Mouse (Mus musculus) layer of hippocampus, adult 2 months (tissue): ENCODE measurements around the gene Sdk1. TPM values are rescaled to one million over a fixed set of nuclear protein-coding genes. Genes with fewer than 3 reads are reported as not detected.

ENCODE experiments used
- DNase-seq, 2 experiments: peaks; one replicate each; pipeline ENCODE4 v3.0.0; 2022; ENCODE audit warnings: low spot score in 2 of 2
- H3K27ac ChIP-seq: fragments of 200-600 bp; 2 replicates; pipeline ENCODE4 v1.8.1; 2022
- H3K4me3 ChIP-seq: fragments of 200-600 bp; 2 replicates; pipeline ENCODE4 v1.8.1; 2022; ENCODE audit warnings: mild to moderate bottlenecking
- CTCF ChIP-seq: fragments of 200-600 bp; conservative IDR thresholded peaks from 2 replicates; pipeline ENCODE4 v1.8.1; 2022; ENCODE audit warnings: antibody characterized with exemption, mild to moderate bottlenecking, moderate library complexity
- total RNA-seq, 2 experiments: library from RNA; stranded (reverse); gene quantifications; 2 replicates each; pipeline ENCODE4 v1.2.3; 2021

Sdk1 gene
- total RNA-seq, 2 experiments from 2014 or later: 6.3 to 8.9 TPM

GRCm38 (mm10) chr5:141940636-141941035, 699.3 kb downstream of the Sdk1 start:
- H3K4me3 ChIP-seq: no peak overlapping the region
- TF ChIP-seq CTCF: no peak
- no peak overlapping the region for H3K27ac ChIP-seq
- no peak for DNase-seq

- Histone ChIP-seq H3K4me3 (no peak overlapping the region), H3K27ac (no peak overlapping the region)
- DNase-seq: no peak
- TF ChIP-seq CTCF: no peak
Observed at GRCm38 (mm10) chr5:141950791-141951190, 709.5 kb downstream of the Sdk1 start.

GRCm38 (mm10) chr5:141952270-141952669, 711.0 kb downstream of the Sdk1 start:
- DNase-seq: no peak
- no peak for TF ChIP-seq CTCF
- Histone ChIP-seq H3K27ac (no peak overlapping the region), H3K4me3 (no peak overlapping the region)

DNA sequence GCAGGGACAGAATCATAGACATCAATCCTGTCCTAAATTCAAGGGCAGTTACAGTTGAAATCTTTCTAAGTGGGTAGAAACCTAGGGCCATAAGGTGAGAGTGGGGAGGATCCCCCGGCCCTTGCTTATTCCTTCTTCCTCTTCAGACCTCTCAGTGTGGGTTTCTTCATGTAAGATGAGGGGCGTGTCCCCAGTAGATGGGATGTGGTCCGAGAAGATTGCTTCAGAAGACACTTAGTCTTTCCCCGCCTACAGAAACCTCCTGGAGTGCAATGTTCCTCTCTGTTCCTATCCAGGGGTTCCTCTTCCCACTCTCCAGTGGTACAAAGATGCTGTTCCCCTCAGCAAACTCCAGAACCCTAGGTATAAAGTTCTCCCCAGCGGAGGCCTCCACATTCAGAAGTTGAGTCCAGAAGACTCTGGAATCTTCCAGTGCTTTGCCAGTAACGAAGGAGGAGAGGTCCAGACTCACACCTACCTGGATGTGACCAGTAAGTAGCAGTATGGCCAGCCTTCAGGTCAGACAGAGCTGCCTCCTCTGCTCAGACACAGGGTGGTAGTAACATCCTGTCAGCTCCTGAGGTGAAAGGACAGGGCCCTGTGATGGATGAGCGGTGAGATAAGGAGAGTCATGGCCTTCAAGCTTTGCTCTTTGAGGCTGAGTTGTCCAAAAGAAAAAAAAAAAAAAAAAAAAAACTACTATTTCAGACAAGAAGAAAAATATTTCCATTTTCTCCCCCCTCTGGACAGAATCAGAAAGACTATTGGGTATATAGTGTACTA, 711.6 kb downstream of the Sdk1 start:
- Histone ChIP-seq H3K4me3 (no peak overlapping the region), H3K27ac (no peak overlapping the region)
- DNase-seq: no peak
- no peak for TF ChIP-seq CTCF

DNA sequence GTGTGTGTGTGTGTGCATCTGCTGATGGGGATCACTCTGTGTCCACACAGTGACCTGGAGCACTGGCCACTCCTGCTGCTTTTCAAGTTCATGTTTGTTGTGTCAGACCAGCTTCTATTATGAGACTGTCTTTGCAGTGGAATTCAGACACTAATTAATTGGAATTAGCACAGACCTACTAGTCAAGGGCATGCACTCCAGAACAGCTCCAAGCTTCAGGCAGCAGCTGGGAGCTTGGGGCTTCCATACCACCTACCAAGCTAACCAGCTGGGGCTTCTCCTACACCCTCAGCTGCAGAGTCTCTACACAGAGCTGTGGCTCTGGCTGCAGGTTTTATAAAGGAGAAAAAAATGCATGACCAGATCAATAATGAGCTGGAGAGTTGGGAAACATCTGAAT, 729.8 kb downstream of the Sdk1 start:
- no peak overlapping the region for H3K4me3 ChIP-seq
- H3K27ac ChIP-seq: no peak overlapping the region
- no peak for TF ChIP-seq CTCF
- no peak for DNase-seq

DNA sequence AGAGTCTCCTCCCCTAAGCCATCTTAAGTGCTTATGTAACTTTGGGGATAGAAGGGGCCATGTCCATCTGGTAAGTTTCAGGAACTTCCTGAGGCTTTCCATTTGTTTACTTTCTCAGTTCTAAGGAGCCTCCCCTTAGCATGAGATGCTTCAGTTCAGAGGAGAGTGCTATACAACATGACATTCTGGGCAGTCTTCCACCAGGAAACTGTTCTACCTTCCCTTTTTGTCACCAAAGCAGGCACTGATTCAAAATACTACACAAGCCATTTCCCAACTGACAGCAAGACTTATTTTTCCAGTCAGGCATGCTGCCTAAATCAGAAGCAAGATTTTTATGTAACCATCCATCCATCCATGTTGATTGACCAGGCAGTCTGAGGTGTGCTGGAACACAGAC, 738.2 kb downstream of the Sdk1 start:
- no peak overlapping the region for H3K27ac ChIP-seq
- no peak for DNase-seq
- no peak overlapping the region for H3K4me3 ChIP-seq
- TF ChIP-seq CTCF: no peak

GRCm38 (mm10) chr5:141980746-141981145, 739.5 kb downstream of the Sdk1 start:
- Histone ChIP-seq H3K27ac (no peak overlapping the region), H3K4me3 (no peak overlapping the region)
- TF ChIP-seq CTCF: no peak
- no peak for DNase-seq

DNA sequence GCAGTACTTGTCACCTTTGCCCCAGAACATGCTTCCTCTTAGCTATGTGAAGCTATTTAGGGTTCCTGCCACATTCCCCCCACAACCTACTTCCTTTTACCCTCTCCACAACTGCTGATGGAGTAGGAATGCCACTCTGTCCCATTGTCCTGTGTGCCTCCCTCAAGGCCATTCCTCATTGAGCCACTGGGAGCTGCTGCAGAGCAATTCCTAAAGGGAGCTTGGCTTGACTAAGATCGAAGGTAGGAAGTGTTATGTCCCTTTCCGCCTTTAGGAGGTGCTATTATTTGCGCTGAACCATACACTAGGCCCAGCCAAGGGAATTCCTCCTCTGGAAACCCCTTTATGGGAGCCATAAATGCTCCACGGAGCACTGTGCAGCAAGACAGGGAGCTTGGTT, 743.0 kb downstream of the Sdk1 start:
- no peak for DNase-seq
- Histone ChIP-seq H3K27ac (no peak overlapping the region), H3K4me3 (no peak overlapping the region)
- TF ChIP-seq CTCF: peak; percentile 42

GRCm38 (mm10) chr5:141985003-141985402, 743.7 kb downstream of the Sdk1 start:
- TF ChIP-seq CTCF: peak; percentile 77
- DNase-seq: peak in 1 of 2 experiments; percentile 42
- no peak overlapping the region for H3K27ac ChIP-seq
- no peak overlapping the region for H3K4me3 ChIP-seq

GRCm38 (mm10) chr5:141985551-141985950, 744.3 kb downstream of the Sdk1 start:
- Histone ChIP-seq H3K27ac (no peak overlapping the region), H3K4me3 (no peak overlapping the region)
- no peak for DNase-seq
- no peak for TF ChIP-seq CTCF

- H3K27ac ChIP-seq: no peak overlapping the region
- TF ChIP-seq CTCF: no peak
- H3K4me3 ChIP-seq: no peak overlapping the region
- no peak for DNase-seq
Observed at GRCm38 (mm10) chr5:141987287-141987799, 746.1 kb downstream of the Sdk1 start.

- H3K4me3 ChIP-seq: no peak overlapping the region
- H3K27ac ChIP-seq: no peak overlapping the region
- no peak for TF ChIP-seq CTCF
- DNase-seq: peak; percentile 14 to 15
Observed at GRCm38 (mm10) chr5:141988685-141989084, 747.4 kb downstream of the Sdk1 start.

DNA sequence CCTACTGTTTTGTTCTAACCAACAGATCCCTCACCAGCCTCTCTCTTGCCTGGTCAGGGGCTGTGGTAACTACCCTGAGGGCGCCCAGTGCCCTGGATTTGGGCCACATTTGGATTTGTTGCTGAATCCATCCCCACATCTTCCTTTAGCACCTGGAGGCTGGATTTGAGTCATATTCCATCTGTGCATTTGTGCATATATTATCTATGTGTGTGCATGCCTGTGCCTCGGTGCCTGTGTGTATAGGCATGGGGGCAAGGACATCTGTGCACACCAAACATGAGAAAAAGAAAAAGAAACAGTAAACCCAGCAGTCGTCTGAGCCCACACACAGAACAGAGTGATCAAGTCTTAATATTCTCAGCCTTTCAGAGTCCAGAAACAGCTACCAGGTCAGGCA, 752.9 kb downstream of the Sdk1 start:
- TF ChIP-seq CTCF: no peak
- no peak overlapping the region for H3K27ac ChIP-seq
- DNase-seq: no peak
- no peak overlapping the region for H3K4me3 ChIP-seq

GRCm38 (mm10) chr5:142000247-142000646, 759.0 kb downstream of the Sdk1 start:
- no peak for DNase-seq
- TF ChIP-seq CTCF: peak; percentile 50
- no peak overlapping the region for H3K27ac ChIP-seq
- H3K4me3 ChIP-seq: no peak overlapping the region

GRCm38 (mm10) chr5:142001131-142001530, 759.8 kb downstream of the Sdk1 start:
- DNase-seq: no peak
- Histone ChIP-seq H3K27ac (no peak overlapping the region), H3K4me3 (no peak overlapping the region)
- no peak for TF ChIP-seq CTCF
